Mouse (Mus musculus) testis, postnatal 14 days (tissue): Measurements from ENCODE around the gene Cdkn1b.

ENCODE experiments used
- DNase-seq: peaks from one replicate; pipeline ENCODE4 v3.0.0; 2021; ENCODE audit warnings: low spot score

Cdkn1b gene

DNA sequence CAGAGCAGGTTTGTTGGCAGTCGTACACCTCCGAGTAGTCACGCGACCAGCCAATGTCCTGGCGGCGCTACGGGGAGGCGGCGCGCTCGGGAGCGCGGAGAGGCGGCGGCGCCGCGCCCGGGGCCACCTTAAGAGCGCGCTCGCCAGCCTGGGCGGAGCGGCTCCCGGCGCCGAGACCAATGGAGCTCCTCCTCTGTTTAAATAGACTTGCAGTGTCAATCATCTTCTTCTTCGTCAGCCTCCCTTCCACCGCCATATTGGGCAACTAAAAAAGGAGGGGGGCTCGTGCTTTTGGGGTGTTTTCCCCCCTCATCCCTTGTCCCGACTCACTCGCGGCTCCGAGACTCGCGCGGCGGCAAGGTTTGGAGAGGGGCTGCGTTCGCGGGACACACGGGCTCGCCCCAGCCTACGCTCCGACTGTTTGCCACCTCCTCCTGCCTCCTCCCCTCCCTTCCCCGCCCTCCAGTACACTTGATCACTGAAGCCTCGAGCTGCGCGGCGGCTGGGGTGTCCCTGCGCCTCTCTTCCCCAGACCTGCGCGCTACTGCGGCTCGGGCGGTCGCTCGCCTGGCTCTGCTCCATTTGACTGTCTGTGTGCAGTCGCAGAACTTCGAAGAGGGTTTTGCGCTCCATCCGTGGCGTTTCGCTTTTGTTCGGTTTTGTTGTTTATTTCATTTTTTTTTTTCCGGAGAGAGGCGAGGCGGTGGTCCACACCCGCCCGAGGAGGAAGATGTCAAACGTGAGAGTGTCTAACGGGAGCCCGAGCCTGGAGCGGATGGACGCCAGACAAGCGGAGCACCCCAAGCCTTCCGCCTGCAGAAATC lies at the start of gene Cdkn1b:
Cdkn1b (plus strand) TSS at position 212 of the 824 bp plus-strand sequence.
- peak; percentile 81 for DNase-seq

DNA sequence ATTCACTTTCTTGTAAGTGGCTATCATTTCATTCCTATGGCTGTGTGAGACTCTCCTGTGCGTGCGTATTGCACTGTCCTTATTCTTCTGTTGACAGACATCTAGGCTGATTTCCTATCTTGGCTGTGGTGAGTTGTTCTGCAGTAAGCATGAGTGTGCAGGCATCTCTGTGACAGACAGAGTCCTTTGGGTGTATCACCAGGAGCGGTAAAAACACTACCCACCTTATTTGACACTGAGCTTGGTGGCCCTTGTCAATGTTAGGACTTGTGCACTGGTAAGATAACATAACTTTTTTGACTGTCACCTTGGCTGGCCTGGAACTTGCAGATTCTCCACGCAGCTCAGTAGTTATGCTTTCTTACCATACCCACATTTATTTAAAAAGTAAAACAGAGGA lies 49.3 kb upstream of the Cdkn1b start:
- DNase-seq = no peak

DNA sequence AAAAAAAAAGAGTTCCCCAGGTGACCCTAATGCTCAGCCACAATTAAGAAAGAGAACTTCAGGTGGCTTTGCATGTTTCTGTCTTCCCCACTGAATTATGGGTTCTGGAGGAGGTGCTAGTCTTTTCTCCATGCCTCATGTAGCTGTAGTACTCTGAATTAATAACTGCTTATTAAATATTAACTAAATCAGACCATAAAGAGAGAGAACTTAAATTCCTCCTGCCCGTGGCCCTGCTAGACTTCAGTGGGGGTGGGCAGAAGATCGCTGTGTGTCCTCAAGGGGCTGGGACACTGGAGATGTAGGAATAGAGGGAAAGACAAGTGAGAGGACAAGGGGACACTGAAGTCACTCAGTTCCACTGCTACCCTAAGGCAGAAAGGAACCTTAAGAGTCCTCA lies 48.0 kb upstream of the Cdkn1b start:
- DNase-seq = no peak

DNA sequence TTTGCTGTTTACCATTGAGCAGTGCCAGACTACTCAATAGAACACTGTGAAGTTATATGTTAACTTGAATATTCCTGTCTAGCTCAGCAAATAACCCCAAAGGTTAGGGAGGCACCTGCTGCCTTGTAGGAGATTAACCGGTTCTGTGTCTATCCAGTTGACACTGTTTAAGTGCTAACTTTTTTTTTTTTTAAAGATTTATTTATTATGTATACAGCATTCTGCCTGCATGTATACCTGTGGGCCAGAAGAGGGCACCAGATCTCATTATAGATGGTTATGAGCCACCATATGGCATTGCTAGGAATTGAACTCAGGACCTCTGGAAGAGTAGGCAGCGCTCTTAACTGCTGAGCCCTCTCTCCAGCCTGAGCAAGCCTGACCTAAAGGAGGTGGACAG lies 47.2 kb upstream of the Cdkn1b start:
- DNase-seq = no peak

DNA sequence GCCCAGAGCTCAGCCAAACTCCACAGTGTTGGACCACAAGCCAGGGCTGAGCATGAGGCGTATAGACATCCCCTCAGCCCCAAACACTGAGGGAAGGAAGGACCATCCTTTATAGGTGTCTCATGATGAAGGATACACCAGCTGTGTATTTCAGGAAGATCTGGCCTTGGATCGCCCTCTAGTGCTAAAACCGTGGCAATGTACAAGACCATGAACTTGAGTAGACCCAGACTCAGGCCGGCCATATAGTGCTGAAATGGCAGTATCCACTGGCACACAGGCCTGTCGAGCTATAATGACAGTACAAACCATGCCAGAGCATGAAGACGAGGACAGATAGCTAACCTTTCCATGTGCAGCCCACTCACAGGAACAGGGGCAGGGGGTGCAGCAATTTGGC lies 43.4 kb upstream of the Cdkn1b start:
- no peak for DNase-seq

DNA sequence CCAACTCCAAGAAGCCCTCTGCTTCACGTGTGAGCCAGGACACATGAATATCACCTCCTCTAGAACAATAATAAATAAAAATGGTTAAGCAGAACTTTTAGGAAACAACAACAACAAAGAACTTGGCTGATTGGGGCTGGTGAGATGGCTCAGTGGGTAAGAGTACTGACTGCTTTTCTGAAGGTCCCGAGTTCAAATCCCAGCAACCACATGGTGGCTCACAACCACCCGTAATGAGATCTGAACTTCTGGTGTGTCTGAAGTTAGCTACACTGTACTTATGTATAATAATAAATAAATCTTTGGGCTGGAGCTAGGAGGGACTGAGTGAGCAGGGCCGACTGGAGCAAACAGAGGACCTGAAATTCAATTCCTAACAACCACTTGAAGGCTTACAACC lies 42.9 kb upstream of the Cdkn1b start:
- no peak for DNase-seq

DNA sequence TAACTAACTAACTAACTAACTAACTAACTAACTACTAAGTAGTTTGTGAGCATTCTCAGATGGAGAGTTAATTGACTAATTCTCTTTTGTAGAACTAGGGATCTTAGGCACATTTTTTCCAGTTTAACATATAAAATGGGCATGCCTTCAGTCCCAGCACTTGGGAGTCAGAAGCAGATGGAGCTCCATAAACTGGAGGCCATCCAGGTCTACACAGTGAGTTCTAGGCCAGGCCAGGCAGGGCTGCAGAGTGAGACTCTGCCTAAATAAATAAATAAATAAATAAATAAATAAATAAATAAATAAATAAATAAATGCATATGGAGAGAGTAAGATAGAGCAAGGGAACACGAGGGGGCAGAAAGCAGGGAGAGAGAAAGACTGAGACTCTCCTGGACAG lies 42.3 kb upstream of the Cdkn1b start:
- DNase-seq = no peak

DNA sequence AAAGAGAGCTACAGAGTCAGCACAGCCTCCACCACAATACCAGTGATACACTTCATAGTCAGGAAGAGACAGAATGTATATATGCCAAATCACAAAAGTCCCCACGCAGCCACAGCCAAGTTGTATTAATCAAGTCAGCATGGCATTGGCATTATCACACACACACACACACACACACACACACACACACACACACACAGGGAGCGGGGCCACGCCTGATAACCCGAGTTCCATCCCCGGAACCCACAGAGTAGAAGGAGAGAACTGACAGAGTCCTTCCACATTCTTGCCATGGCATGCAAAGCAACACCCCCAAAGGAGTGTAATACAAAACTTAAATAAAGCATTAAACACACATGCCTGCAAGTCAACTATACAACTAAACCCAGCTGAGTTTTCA lies 40.6 kb upstream of the Cdkn1b start:
- DNase-seq = no peak

DNA sequence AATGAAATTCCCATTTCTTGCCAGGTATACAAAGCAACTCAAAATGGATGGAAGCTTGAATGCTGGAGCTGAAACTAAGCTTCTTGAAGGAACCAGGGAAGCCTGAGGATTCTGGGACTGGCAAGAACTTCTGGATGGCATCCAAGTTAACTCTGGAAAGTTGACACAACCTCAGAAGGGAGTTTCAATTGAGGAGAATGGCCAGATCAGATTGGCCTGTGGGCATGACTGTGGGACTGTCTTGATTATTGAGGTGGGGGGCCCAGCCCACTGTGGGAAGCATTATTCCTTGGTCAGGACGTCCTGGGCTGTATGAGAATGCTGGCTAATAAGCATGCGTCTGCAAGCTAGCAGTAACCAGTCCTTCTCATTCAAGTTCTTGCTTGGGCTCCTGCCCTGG lies 40.2 kb upstream of the Cdkn1b start:
- no peak for DNase-seq

DNA sequence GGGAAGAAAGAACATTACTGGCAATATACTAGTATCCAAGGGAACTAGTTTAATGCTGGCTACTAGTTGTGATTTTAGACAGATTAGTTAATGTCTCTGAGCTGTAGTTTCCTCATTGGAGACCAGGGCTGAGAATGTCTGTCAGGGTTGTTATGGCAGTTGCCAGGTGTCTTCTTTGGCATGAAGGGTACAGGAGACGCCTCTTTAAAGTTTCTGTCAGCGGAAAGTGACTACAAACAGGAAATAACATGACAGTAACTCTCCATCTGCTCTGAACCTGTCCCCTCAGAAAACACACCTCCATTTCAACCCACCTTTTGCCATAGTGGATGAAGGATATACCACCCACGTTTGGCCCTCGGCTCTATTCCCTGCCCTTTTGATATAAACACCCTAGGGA lies 36.5 kb upstream of the Cdkn1b start:
- no peak for DNase-seq

DNA sequence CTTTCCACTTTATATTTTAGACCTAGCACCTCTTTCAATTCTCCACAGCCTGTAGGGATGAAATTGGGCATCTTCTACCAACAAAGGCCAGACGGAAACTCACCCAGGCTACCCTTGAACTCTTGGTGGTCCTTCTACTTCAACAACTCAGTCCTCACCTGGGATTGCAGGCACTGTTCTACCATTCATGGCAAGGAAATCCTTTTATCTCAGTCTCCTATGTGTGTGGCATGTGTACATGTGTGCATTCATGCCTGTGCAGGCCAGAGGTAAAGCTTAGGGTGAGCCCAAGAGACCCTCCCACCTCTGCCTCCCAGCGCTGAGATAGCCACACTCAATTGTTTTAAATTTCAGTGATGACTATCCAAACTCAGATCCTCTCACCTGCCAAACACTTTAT lies 34.7 kb upstream of the Cdkn1b start:
- no peak for DNase-seq

DNA sequence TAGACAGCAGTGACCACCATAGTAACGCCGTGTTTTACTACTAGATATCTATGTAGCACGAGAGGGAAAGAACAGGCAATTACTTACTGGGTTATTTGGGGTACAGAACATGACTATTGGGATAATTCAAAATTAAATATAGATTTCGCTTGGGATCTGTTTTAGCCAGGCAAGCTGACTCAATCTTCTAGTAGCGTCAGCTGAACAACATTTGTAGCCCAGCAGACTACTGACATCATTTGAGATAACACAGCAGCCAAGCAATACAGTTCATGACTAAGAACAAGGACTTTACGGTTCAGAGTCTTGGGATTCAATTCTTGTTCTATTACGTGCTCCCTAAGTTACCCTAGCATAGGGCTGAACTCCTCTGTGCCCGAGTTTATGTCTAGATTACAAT lies 33.7 kb upstream of the Cdkn1b start:
- DNase-seq = no peak

DNA sequence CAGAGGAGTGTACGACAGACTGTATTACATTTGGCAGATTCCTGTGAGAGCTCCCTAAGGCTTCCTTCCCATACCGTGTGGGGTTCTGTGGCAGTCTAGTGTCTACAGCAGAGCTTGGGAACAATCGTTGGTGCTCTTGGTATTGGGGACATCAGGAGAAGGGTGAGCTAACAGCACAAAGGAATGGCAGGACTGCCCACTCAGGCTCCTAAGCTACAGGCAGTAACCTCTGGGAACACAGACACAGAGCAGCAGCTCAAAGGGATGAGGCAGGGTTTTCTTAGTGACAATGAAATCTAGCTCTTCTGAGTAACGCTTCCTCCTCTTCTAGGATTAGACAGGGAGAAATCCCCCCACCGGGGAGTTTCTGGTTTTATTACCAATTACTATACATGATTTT lies 33.2 kb upstream of the Cdkn1b start:
- no peak for DNase-seq

DNA sequence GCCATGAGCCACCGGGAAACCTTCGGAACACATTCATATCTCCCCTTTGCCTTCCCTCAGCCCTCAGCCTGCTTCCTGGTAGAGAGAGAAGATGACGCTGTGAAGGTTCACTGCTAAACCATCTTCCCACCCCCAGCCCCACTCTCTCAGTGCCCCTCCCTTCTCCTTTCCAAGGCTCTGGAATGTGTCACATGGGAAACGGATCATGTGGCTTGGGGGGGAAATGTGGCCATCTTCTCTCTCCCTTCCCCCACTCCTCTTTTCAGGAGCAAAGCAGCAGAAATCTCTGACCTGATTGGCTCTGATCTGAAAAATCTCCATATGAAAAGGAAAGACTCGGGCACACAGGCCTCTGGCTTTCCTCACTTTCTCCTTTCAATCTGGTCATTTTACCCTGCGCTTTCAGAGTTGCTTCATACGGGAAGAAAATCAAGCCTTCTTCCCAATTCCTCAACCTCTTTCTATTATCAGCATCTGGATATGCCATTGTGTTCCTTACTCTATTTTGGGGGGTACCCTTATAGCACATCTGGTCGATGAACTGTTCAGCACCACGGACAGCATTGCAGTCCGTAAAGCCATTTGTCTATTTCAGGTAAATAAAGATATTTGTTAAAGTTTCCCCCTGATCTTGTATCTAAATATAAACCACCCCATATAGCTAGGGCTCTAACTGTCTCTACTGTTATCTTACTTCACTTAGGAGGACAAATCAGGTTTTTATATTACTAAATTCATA lies 32.3 kb upstream of the Cdkn1b start:
- no peak for DNase-seq

DNA sequence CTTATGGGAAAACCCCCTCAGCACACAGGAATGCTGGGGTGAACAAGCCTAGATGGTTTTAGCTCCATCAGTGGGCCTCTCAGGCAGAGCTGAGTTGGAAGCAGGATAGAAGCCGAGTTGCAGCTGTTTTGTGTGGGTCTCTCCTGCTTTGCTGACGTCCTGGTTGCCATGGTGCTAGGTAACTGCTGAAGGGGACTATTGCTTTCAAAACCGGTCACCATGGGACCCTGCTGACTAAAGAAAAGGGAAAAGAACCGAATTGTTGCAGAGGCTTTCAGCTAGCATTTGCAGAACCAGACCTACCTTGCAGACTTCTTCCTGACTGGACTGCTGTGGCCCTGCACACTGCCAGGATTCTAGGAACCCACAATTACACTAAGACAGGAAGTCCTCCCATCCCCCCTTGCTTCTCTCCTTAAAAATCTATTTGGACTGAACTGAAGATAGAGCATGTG lies 31.6 kb upstream of the Cdkn1b start:
- no peak for DNase-seq

DNA sequence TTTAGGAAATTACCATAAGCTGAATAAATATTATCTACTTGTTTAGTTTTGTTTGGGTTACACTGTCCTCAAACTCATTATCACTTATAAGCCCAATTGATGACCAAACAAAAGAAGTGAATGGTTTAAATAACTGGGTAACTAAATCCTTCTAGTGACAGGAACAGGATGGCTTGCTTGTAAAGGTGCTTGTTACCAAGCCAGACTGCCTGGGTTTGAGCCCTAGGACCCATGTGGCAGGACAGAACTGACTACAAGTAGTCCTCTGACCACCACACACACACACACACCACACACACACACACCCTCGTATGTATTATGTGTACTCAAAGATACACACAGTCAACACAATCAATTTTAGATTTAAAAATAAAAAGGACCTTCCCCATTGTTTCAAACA lies 30.4 kb upstream of the Cdkn1b start:
- DNase-seq = no peak

DNA sequence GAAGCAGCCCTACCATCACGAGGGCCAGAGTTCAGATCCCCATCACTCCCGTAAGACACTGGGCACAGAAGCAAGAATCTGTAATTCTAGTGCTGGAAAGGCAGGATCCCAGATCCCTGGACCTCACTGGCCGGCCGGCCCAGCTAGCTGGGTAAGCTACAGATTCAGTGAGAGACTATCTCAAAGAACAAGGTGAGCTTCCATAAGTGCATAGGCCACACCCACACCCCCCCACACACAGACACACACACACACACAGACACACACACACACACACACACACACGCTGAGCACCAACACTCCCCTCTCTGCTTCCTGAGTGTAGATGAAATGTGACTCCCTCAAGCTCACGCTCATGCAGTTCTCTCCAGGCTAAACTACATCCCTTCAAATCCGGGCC lies 29.8 kb upstream of the Cdkn1b start:
- no peak for DNase-seq

DNA sequence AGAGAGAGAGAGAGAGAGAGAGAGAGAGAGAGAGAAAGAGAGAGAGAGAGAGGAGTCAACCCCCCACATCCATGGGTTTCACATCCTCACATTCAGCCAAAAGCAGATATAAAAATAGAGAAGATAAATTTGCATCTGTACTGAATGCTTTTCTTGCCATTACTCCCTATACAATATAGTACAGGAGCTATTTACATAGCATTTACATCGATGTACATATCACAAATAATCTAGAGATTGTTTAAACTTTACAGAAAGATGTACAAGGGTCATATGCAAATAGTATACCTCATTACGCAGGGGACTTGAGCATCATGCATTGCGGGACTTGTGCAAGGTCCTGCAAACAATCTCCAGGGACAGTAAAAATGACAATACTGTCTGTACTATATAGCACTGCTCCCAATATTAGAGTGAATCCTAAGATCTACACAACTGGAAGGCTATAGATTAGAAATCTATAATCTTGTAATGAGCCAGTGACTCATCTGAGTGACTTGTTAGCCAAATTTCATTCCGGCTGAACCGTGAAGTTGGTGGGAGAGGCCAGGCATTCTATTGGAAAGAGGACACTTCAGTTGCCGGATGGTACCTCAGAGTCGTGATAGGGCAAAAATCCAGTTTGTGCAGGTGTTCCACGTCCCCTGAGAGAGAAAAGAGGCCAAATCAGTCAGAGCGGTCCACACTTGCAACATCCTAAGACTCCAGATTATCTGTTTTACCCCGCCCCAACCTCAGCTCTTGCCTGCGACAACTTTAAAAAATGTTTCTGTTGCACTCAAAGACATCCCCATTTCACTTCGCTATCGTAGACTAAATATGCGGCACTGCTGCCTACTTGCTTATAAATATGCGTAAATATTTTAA lies 23.4 kb upstream of the Cdkn1b start:
- no peak for DNase-seq

DNA sequence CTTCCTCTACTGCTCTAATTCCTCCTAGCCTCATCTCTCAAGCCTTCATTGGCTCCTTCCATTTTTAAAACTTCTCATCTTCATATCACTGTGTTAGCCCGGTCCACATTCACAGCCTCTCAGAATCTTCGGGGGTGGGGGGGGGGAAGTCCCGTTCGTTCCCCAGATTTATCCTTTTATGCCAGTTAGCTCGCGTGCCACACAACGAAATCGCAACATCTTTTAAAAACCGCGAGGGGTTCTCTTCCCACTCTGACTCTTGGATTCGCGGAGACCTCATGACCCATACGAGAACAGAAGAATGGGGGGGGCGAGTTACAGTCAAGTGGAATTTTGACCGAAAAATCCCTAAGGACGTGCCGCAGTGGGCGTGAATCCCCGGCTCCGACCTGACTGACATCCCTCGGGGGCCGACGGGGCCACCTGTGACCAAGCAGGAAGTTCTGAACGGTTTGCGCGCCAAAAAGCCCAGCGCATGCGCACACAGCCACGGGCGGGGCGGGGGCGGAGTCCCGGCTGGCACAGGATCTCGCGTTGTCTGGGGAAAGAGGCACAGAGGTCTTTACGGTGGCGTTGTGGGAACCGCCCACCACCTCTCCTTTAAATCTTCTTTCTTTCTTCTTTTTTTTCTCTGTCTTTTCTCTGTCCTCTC lies 22.6 kb upstream of the Cdkn1b start:
- DNase-seq = peak; percentile 96

DNA sequence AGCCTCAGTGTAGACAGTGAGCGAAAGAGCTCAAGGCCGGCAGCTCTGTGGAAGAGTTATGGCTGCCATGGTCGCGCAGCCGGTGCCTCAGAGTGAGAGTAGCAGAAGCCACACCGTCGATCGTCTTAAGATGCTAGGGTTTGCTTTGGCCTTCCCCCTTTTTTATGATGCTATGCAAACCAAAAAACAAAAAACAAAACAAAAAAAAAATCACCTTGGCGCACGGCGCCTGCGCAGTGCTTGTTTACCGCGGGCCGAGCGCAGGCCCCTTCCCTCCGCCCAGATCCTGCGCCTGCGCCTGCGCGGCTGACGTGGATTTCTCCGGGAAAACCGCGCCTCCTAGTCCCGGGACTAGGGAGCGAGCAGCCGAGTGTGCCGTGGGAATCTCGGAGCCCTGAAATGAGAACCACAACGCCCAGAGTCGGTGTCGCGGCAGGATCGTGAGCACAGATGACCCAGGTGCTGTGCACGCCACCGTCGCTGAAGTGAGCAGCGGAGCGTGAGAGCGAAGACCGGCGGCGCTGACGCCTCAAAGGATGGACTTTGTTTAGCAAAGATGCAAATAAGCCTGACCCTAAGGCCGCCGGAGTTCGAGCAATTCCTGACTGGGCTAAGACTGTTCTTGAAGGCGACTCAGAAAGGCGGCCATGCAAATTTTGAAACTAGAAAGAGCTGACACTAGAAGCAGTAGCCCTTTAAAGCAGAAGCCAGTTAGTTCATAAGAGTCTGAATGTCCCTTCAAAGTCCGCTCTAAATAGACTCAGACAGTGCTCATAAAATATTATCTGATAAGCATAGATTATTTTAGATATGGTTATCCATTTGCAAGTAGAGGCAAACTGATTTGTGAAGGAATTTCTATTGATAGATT lies 21.9 kb upstream of the Cdkn1b start, which contains the start of gene Gpr19:
Gpr19 (minus strand) TSS at position 484 of the 871 bp plus-strand sequence.
- peak; percentile 90 for DNase-seq

DNA sequence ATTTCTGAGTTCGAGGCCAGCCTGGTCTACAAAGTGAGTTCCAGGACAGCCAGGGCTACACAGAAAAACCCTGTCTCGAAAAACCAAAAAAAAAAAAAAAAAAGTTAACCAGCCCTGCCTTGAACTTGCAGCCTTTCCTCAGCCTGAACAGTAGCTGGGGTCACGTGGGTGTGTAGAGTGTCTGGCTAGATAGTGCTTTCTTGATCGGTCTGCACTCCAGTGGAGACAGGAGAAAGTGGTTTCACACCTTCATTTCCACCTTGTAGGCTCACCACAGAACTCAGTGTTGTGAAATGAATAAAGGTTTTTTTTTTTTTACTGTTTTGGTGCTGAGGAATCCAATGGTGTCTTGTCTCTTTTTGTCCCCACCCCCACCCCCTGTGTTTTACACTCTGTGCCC lies 16.8 kb upstream of the Cdkn1b start:
- no peak for DNase-seq
